Mouse (Mus musculus) G1E (cell line): ENCODE results near the gene Sdk1. TPM values are rescaled to one million over a fixed set of nuclear protein-coding genes. Genes with fewer than 3 reads are reported as not detected.
A peak's percentile ranks its signal among the peaks of the same experiment; 100 is the strongest.

Source experiments
- ATAC-seq: 2 replicates; pipeline ENCODE4 v1.8.0; 2016; ENCODE audit warnings: mild to moderate bottlenecking; ENCODE audit not compliant: insufficient number of reproducible peaks, poor library complexity, low FRiP score, severe bottlenecking; ENCODE audit errors: extremely low read depth
- DNase-seq: peaks from one replicate; pipeline ENCODE4 v3.0.0; 2012; ENCODE audit warnings: low spot score
- H3K27me3 ChIP-seq: 2 replicates; pipeline ENCODE4 v1.6.1; 2012; ENCODE audit warnings: mild to moderate bottlenecking, low read length, inconsistent platforms; ENCODE audit not compliant: insufficient read depth
- H3K36me3 ChIP-seq: replicated peaks from 2 replicates; pipeline ENCODE3; 2012; ENCODE audit warnings: mild to moderate bottlenecking, inconsistent platforms
- H3K4me1 ChIP-seq: 2 replicates; pipeline ENCODE4 v1.6.1; 2012; ENCODE audit warnings: low read depth, low read length, inconsistent platforms, mixed read lengths; ENCODE audit not compliant: insufficient read depth
- H3K4me3 ChIP-seq: 2 replicates; pipeline ENCODE4 v1.5.1; 2012; ENCODE audit warnings: low read depth, mild to moderate bottlenecking, inconsistent platforms, low read length, moderate library complexity, mixed read lengths
- H3K9me3 ChIP-seq: replicated peaks from 2 replicates; pipeline ENCODE4 v1.6.1; 2012; ENCODE audit warnings: inconsistent platforms
- CTCF ChIP-seq: IDR thresholded peaks from 2 replicates; pipeline ENCODE4 v1.5.1; 2012; ENCODE audit warnings: low read depth, low read length, inconsistent platforms, mixed read lengths
- GATA1 ChIP-seq: IDR thresholded peaks from 2 replicates; pipeline ENCODE4 v1.6.1; 2012; ENCODE audit warnings: borderline replicate concordance, low read length, inconsistent platforms, mixed read lengths
- GATA2 ChIP-seq: IDR thresholded peaks from 2 replicates; pipeline ENCODE4 v1.6.1; 2012; ENCODE audit warnings: low read depth, low read length, inconsistent platforms, borderline replicate concordance
- POLR2AphosphoS5 ChIP-seq: IDR thresholded peaks from 2 replicates; pipeline ENCODE4 v1.6.1; 2012; ENCODE audit warnings: low read depth, low read length, inconsistent platforms; ENCODE audit not compliant: insufficient replicate concordance
- TAL1 ChIP-seq: conservative IDR thresholded peaks from 2 replicates; pipeline ENCODE4 v1.6.1; 2012; ENCODE audit warnings: low read depth, low read length, inconsistent platforms, mixed read lengths
- polyA plus RNA-seq: library from polyadenylated mRNA; stranded (reverse); fragments of >175 nt; gene quantifications from 2 replicates; pipeline ENCODE4 v1.2.3, GENCODE M21; 2012
- total RNA-seq, 2 experiments: library from RNA; stranded (forward) in 1 of 2; stranded (reverse) in 1 of 2; fragments of 200-1000 nt in 1 of 2; fragments of >200 nt in 1 of 2; fragmentation: Nextera tagmentation in 1 of 2; gene quantifications; 2 replicates each; pipeline ENCODE4 v1.2.3; 2014 to 2017

Sdk1 gene
- total and polyA plus RNA-seq, 3 experiments = 0.27 TPM; not detected in 2

- no peak for ATAC-seq
- no peak for DNase-seq
- Histone ChIP-seq H3K9me3 (peaks cover 86% of the 10 kb centered on the region), H3K4me3 (no peak overlapping the region), H3K36me3 (no peaks in the 10 kb centered on the region), H3K4me1 (no peaks in the 10 kb centered on the region), H3K27me3 (no peaks in the 10 kb centered on the region)
- TF ChIP-seq POLR2AphosphoS5 (no peak), TAL1 (no peak), GATA1 (no peak), CTCF (no peak), GATA2 (no peak)
Measured at GRCm38 (mm10) chr5:142041226-142041802, 800.0 kb downstream of the Sdk1 start.

- Histone ChIP-seq H3K36me3 (no peaks in the 10 kb centered on the region), H3K4me3 (no peak overlapping the region), H3K27me3 (no peaks in the 10 kb centered on the region), H3K4me1 (no peaks in the 10 kb centered on the region), H3K9me3 (peaks cover 51% of the 10 kb centered on the region)
- DNase-seq = no peak
- ATAC-seq = no peak
- TF ChIP-seq CTCF = no peak
- TF ChIP-seq GATA2 = no peak
Measured at GRCm38 (mm10) chr5:142061781-142062180, 820.5 kb downstream of the Sdk1 start.

- ATAC-seq = no peak
- peaks cover 56% of the 10 kb centered on the region for H3K9me3 ChIP-seq
Measured at GRCm38 (mm10) chr5:142071322-142071721, 830.0 kb downstream of the Sdk1 start.

GRCm38 (mm10) chr5:142073901-142074300 lies 832.6 kb downstream of the Sdk1 start:
- Histone ChIP-seq H3K36me3 (no peaks in the 10 kb centered on the region), H3K4me1 (no peaks in the 10 kb centered on the region), H3K9me3 (peaks cover 77% of the 10 kb centered on the region), H3K4me3 (no peak overlapping the region), H3K27me3 (no peaks in the 10 kb centered on the region)
- no peak for DNase-seq
- ATAC-seq = no peak
- TF ChIP-seq CTCF (no peak), POLR2AphosphoS5 (no peak), GATA2 (no peak), TAL1 (no peak)

More at GRCm38 (mm10) chr5:142071322-142071721, 830.0 kb downstream of the Sdk1 start:
- no peak for DNase-seq
- TF ChIP-seq GATA2 (no peak), POLR2AphosphoS5 (no peak), CTCF (no peak), TAL1 (no peak), GATA1 (no peak)
- H3K27me3 ChIP-seq = no peaks in the 10 kb centered on the region
- H3K4me3 ChIP-seq = no peak overlapping the region
- no peaks in the 10 kb centered on the region for H3K4me1 ChIP-seq
- H3K36me3 ChIP-seq = no peaks in the 10 kb centered on the region

- peaks cover 81% of the 10 kb centered on the region for H3K9me3 ChIP-seq
- DNase-seq = no peak
- TF ChIP-seq GATA1 (no peak), TAL1 (no peak), GATA2 (no peak)
- H3K36me3 ChIP-seq = no peaks in the 10 kb centered on the region
- H3K27me3 ChIP-seq = no peaks in the 10 kb centered on the region
- no peaks in the 10 kb centered on the region for H3K4me1 ChIP-seq
- no peak overlapping the region for H3K4me3 ChIP-seq
- no peak for ATAC-seq
Measured at GRCm38 (mm10) chr5:142074561-142075500, 833.5 kb downstream of the Sdk1 start.

GRCm38 (mm10) chr5:142080661-142081060 lies 839.4 kb downstream of the Sdk1 start:
- H3K9me3 ChIP-seq = peaks cover 70% of the 10 kb centered on the region
- ATAC-seq = no peak
- TF ChIP-seq CTCF (peak; percentile 7; the same call in 1 of the 2 replicates), GATA2 (no peak)

More at GRCm38 (mm10) chr5:142080661-142081060, 839.4 kb downstream of the Sdk1 start:
- no peak overlapping the region for H3K4me3 ChIP-seq
- H3K27me3 ChIP-seq = no peaks in the 10 kb centered on the region
- no peak for DNase-seq
- H3K36me3 ChIP-seq = no peaks in the 10 kb centered on the region
- no peaks in the 10 kb centered on the region for H3K4me1 ChIP-seq
